Mouse (Mus musculus): ENCODE results near the gene Treh. TPM values are rescaled to one million over a fixed set of nuclear protein-coding genes. Genes with fewer than 3 reads are reported as not detected.

Gene Treh
- total RNA-seq, 2 experiments from 2014 or later = not detected

GRCm38 (mm10) chr9:44716997-44717821 lies 44.2 kb downstream of the Treh start:
- no peak for DNase-seq

- DNase-seq = peak; percentile 72
Observed at GRCm38 (mm10) chr9:44717822-44718242, 44.8 kb downstream of the Treh start.

GRCm38 (mm10) chr9:44718937-44719631 lies 46.1 kb downstream of the Treh start:
- DNase-seq = no peak

- no peak for DNase-seq
Observed at GRCm38 (mm10) chr9:44719632-44720357, 46.8 kb downstream of the Treh start.

GRCm38 (mm10) chr9:44720358-44721153 lies 47.5 kb downstream of the Treh start:
- DNase-seq = peak; percentile 29

- peak; percentile 93 for DNase-seq
Observed at GRCm38 (mm10) chr9:44721154-44721876, 48.3 kb downstream of the Treh start.

- no peak for DNase-seq
Observed at GRCm38 (mm10) chr9:44721877-44722186, 48.8 kb downstream of the Treh start.

GRCm38 (mm10) chr9:44722575-44722974 lies 49.5 kb downstream of the Treh start:
- DNase-seq = no peak

- DNase-seq = peak; percentile 34
Observed at GRCm38 (mm10) chr9:44723008-44723407, 50.0 kb downstream of the Treh start.

- peak; percentile 51 for DNase-seq
Observed at GRCm38 (mm10) chr9:44723521-44724041, 50.5 kb downstream of the Treh start.

GRCm38 (mm10) chr9:44724223-44724622 lies 51.2 kb downstream of the Treh start:
- DNase-seq = peak; percentile 57

GRCm38 (mm10) chr9:44724665-44725064 lies 51.6 kb downstream of the Treh start:
- no peak for DNase-seq

GRCm38 (mm10) chr9:44726431-44727146 lies 53.6 kb downstream of the Treh start:
- DNase-seq = no peak

- DNase-seq = no peak
Observed at GRCm38 (mm10) chr9:44727441-44727840, 54.4 kb downstream of the Treh start.

- no peak for DNase-seq
Observed at GRCm38 (mm10) chr9:44732130-44732549, 59.1 kb downstream of the Treh start.

GRCm38 (mm10) chr9:44732921-44733530 lies 60.0 kb downstream of the Treh start:
- DNase-seq = peak; percentile 34

GRCm38 (mm10) chr9:44733671-44734523 lies 60.9 kb downstream of the Treh start:
- peak; percentile 76 for DNase-seq

GRCm38 (mm10) chr9:44734524-44735494 lies 61.8 kb downstream of the Treh start, which contains the start of gene Phldb1:
Phldb1 (minus strand) TSS chr9:44735198.
- DNase-seq = peak; percentile 86

Data from adrenal gland, postnatal 10 days (tissue).